Mouse (Mus musculus): Measurements from ENCODE around the gene Syne2. TPM values are rescaled to one million over a fixed set of nuclear protein-coding genes. Genes with fewer than 3 reads are reported as not detected.
A peak's percentile ranks its signal among the peaks of the same experiment; 100 is the strongest.

Syne2 gene
- total RNA-seq, 1 experiment, result 15.0 TPM

- DNase-seq (ENCODE audit: low read depth, low spot score), result no peak
- H3K36me3 ChIP-seq (ENCODE audit: control insufficient read depth, insufficient read depth, low read length, poor library complexity, severe bottlenecking), result no peaks in the 10 kb centered on the region
- in situ Hi-C loops (cut with MboI; ENCODE audit: low sequenced_read_pairs in 2 of 2, unreplicated experiment in 2 of 2), result no loop called here
- H3K9me3 ChIP-seq (ENCODE audit: control insufficient read depth, insufficient read depth, low read depth, low read length), result no peaks in the 10 kb centered on the region
- TF ChIP-seq ZC3H11A (IDR thresholded peaks at IDR 0.05; ENCODE audit: borderline replicate concordance, low read depth, low read length) (no peak), ZNF384 (IDR thresholded peaks at IDR 0.05; ENCODE audit: low read depth, low read length) (no peak), MAFK (IDR thresholded peaks at IDR 0.05; ENCODE audit: insufficient read depth, low read depth, low read length) (no peak), HCFC1 (IDR thresholded peaks at IDR 0.05; ENCODE audit: borderline replicate concordance, insufficient read depth, low read length) (no peak), CHD2 (IDR thresholded peaks at IDR 0.05; ENCODE audit: low read depth, low read length) (no peak)
- no peak overlapping the region for H3K9ac ChIP-seq (ENCODE audit: insufficient read depth, low read depth, low read length, poor library complexity, severe bottlenecking)
- no peaks in the 10 kb centered on the region for H3K4me1 ChIP-seq (ENCODE audit: control insufficient read depth in 2 of 2, insufficient read depth in 2 of 2, low read length in 2 of 2, poor library complexity in 1 of 2)
- no peak overlapping the region for H3K27ac ChIP-seq (ENCODE audit: insufficient read depth, low read depth, low read length, poor library complexity, severe bottlenecking)
- H3K4me3 ChIP-seq (ENCODE audit: insufficient read depth in 1 of 2, low read depth in 1 of 2, low read length in 2 of 2, poor library complexity in 1 of 2, severe bottlenecking in 1 of 2), result no peak overlapping the region
Observed at GRCm38 (mm10) chr12:75837462-75837861, 19.5 kb downstream of the Syne2 start.

DNA sequence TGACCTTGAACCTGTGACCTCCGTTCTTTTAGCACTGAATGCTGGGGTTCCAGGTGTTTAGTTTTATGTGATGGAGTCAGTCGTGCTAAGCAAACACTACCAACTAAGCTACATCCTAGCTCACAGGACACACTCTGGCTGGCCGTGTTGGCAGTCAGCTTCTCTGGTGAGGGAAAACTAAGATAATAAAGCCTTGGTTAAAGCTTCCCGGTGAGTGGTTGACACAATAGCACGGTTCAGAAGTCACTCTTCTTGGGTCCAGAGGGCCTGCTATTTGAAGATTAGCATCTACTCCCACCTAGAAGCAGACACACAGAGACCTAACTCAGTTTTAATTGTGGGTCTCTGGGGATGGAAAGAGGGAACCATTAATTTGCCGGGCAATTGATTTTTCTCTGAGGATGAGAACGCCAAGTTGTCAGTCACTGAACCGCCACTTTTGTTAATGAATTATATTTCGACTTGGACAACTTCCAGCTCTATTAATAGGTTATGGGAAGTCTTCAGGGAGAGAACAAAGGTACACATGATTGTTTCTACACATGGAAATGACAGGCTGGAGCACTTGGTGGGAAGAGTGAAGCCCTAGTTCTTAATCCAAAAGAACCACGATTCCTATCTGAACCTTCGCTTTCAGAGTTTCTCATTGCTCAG, 21.3 kb downstream of the Syne2 start:
- in situ Hi-C loops (cut with MboI; ENCODE audit: low sequenced_read_pairs in 2 of 2, unreplicated experiment in 2 of 2), result no loop called here
- no peaks in the 10 kb centered on the region for H3K4me1 ChIP-seq (ENCODE audit: control insufficient read depth in 2 of 2, insufficient read depth in 2 of 2, low read length in 2 of 2, poor library complexity in 1 of 2)
- no peaks in the 10 kb centered on the region for H3K9me3 ChIP-seq (ENCODE audit: control insufficient read depth, insufficient read depth, low read depth, low read length)
- H3K36me3 ChIP-seq (ENCODE audit: control insufficient read depth, insufficient read depth, low read length, poor library complexity, severe bottlenecking), result no peaks in the 10 kb centered on the region
- TF ChIP-seq CHD2 (IDR thresholded peaks at IDR 0.05; ENCODE audit: low read depth, low read length) (no peak), ZNF384 (IDR thresholded peaks at IDR 0.05; ENCODE audit: low read depth, low read length) (no peak), MAFK (IDR thresholded peaks at IDR 0.05; ENCODE audit: insufficient read depth, low read depth, low read length) (no peak), HCFC1 (IDR thresholded peaks at IDR 0.05; ENCODE audit: borderline replicate concordance, insufficient read depth, low read length) (no peak), ZC3H11A (IDR thresholded peaks at IDR 0.05; ENCODE audit: borderline replicate concordance, low read depth, low read length) (no peak)
- no peak overlapping the region for H3K27ac ChIP-seq (ENCODE audit: insufficient read depth, low read depth, low read length, poor library complexity, severe bottlenecking)
- H3K4me3 ChIP-seq (ENCODE audit: insufficient read depth in 1 of 2, low read depth in 1 of 2, low read length in 2 of 2, poor library complexity in 1 of 2, severe bottlenecking in 1 of 2), result no peak overlapping the region
- no peak for DNase-seq (ENCODE audit: low read depth, low spot score)
- H3K9ac ChIP-seq (ENCODE audit: insufficient read depth, low read depth, low read length, poor library complexity, severe bottlenecking), result no peak overlapping the region

- Histone ChIP-seq H3K36me3 (ENCODE audit: control insufficient read depth, insufficient read depth, low read length, poor library complexity, severe bottlenecking) (no peaks in the 10 kb centered on the region), H3K4me3 (ENCODE audit: insufficient read depth in 1 of 2, low read depth in 1 of 2, low read length in 2 of 2, poor library complexity in 1 of 2, severe bottlenecking in 1 of 2) (no peak overlapping the region), H3K27ac (ENCODE audit: insufficient read depth, low read depth, low read length, poor library complexity, severe bottlenecking) (no peak overlapping the region), H3K9me3 (ENCODE audit: control insufficient read depth, insufficient read depth, low read depth, low read length) (no peaks in the 10 kb centered on the region), H3K4me1 (ENCODE audit: control insufficient read depth in 2 of 2, insufficient read depth in 2 of 2, low read length in 2 of 2, poor library complexity in 1 of 2) (peaks cover 3 to 5% of the 10 kb centered on the region in 2 experiments), H3K9ac (ENCODE audit: insufficient read depth, low read depth, low read length, poor library complexity, severe bottlenecking) (no peak overlapping the region)
- in situ Hi-C loops (cut with MboI; ENCODE audit: low sequenced_read_pairs in 2 of 2, unreplicated experiment in 2 of 2), result no loop called here
- no peak for DNase-seq (ENCODE audit: low read depth, low spot score)
- TF ChIP-seq HCFC1 (IDR thresholded peaks at IDR 0.05; ENCODE audit: borderline replicate concordance, insufficient read depth, low read length), result no peak
- no peak for TF ChIP-seq ZC3H11A (IDR thresholded peaks at IDR 0.05; ENCODE audit: borderline replicate concordance, low read depth, low read length)
- no peak for TF ChIP-seq ZNF384 (IDR thresholded peaks at IDR 0.05; ENCODE audit: low read depth, low read length)
- TF ChIP-seq MAFK (IDR thresholded peaks at IDR 0.05; ENCODE audit: insufficient read depth, low read depth, low read length), result no peak
- TF ChIP-seq CHD2 (IDR thresholded peaks at IDR 0.05; ENCODE audit: low read depth, low read length), result no peak
Observed at GRCm38 (mm10) chr12:75841183-75841582, 23.2 kb downstream of the Syne2 start.

DNA sequence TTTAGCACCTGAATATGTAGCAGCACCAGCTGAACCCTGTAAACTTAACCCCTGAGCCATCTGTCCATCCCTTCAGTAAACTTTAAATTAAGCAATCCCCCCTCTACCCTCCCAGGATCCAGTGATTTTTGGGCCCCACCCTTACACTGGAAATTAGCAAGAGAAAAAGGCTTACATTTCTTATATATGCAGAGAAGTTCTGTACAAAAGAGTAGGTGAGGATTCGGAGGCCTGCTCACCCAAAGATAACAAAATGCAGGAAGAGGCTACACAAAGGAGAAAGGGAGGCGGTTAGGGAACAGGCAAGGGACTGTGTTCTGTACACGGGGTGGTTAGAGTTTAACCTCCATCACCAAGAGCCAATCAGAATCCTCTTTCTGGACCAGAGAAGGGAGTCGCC, 26.4 kb downstream of the Syne2 start:
- DNase-seq (ENCODE audit: low read depth, low spot score), result peak; percentile 28
- Histone ChIP-seq H3K27ac (ENCODE audit: insufficient read depth, low read depth, low read length, poor library complexity, severe bottlenecking) (no peak overlapping the region; the same call in 1 of the 2 replicates), H3K9me3 (ENCODE audit: control insufficient read depth, insufficient read depth, low read depth, low read length) (no peaks in the 10 kb centered on the region), H3K4me3 (ENCODE audit: insufficient read depth in 1 of 2, low read depth in 1 of 2, low read length in 2 of 2, poor library complexity in 1 of 2, severe bottlenecking in 1 of 2) (no peak overlapping the region), H3K4me1 (ENCODE audit: control insufficient read depth in 2 of 2, insufficient read depth in 2 of 2, low read length in 2 of 2, poor library complexity in 1 of 2) (peaks cover 5 to 8% of the 10 kb centered on the region in 2 experiments), H3K9ac (ENCODE audit: insufficient read depth, low read depth, low read length, poor library complexity, severe bottlenecking) (no peak overlapping the region), H3K36me3 (ENCODE audit: control insufficient read depth, insufficient read depth, low read length, poor library complexity, severe bottlenecking) (no peaks in the 10 kb centered on the region)
- in situ Hi-C loops (cut with MboI; ENCODE audit: low sequenced_read_pairs in 2 of 2, unreplicated experiment in 2 of 2), result no loop called here
- TF ChIP-seq ZNF384 (IDR thresholded peaks at IDR 0.05; ENCODE audit: low read depth, low read length) (no peak), MAFK (IDR thresholded peaks at IDR 0.05; ENCODE audit: insufficient read depth, low read depth, low read length) (no peak), ZC3H11A (IDR thresholded peaks at IDR 0.05; ENCODE audit: borderline replicate concordance, low read depth, low read length) (no peak), HCFC1 (IDR thresholded peaks at IDR 0.05; ENCODE audit: borderline replicate concordance, insufficient read depth, low read length) (no peak), CHD2 (IDR thresholded peaks at IDR 0.05; ENCODE audit: low read depth, low read length) (no peak)

Measured in ES-E14 (cell line).